Mouse (Mus musculus) midbrain, postnatal 0 days (tissue): ENCODE measurements around the gene Zkscan3. TPM values are rescaled to one million over a fixed set of nuclear protein-coding genes. Genes with fewer than 3 reads are reported as not detected.
A peak's percentile ranks its signal among the peaks of the same experiment; 100 is the strongest.

Experiments
- ATAC-seq: fragments of 200-750 bp; cut with Nextera tagmentation; 2 replicates; pipeline ENCODE4 v1.8.0; 2017; ENCODE audit warnings: moderate number of reproducible peaks, mild to moderate bottlenecking, moderate TSS enrichment, moderate library complexity; ENCODE audit not compliant: low FRiP score
- DNase-seq: peaks from one replicate; pipeline ENCODE4 v3.0.0-alpha.2; 2015; ENCODE audit warnings: low spot score
- H3K27ac ChIP-seq: fragments of 300-500 bp; sonication (generic); 2 replicates; pipeline ENCODE4 v1.5.1; 2014; ENCODE audit warnings: low read depth, mild to moderate bottlenecking, low read length, mixed read lengths
- H3K27me3 ChIP-seq: fragments of 300-500 bp; sonication (generic); 2 replicates; pipeline ENCODE4 v1.6.1; 2014; ENCODE audit warnings: low read length, control low read depth, mixed read lengths; ENCODE audit not compliant: insufficient read depth
- H3K36me3 ChIP-seq: fragments of 300-500 bp; sonication (generic); 2 replicates; pipeline ENCODE4 v1.6.1; 2014; ENCODE audit warnings: low read length, control low read depth, mixed read lengths; ENCODE audit not compliant: insufficient read depth
- H3K4me1 ChIP-seq: fragments of 300-500 bp; sonication (generic); 2 replicates; pipeline ENCODE4 v1.6.1; 2014; ENCODE audit warnings: mild to moderate bottlenecking, control low read depth, antibody characterized with exemption, low read length, mixed read lengths; ENCODE audit not compliant: insufficient read depth
- H3K4me2 ChIP-seq: fragments of 300-500 bp; sonication (generic); 2 replicates; pipeline ENCODE4 v1.6.1; 2014; ENCODE audit warnings: low read depth, mild to moderate bottlenecking, low read length, mixed read lengths; ENCODE audit not compliant: poor library complexity, severe bottlenecking
- H3K4me3 ChIP-seq: fragments of 300-500 bp; sonication (generic); 2 replicates; pipeline ENCODE4 v1.5.1; 2014; ENCODE audit warnings: low read depth, mild to moderate bottlenecking, low read length, moderate library complexity
- H3K9ac ChIP-seq: fragments of 300-500 bp; sonication (generic); replicated peaks from 2 replicates; pipeline ENCODE4 v1.6.1; 2014; ENCODE audit warnings: mild to moderate bottlenecking, low read length, moderate library complexity, mixed read lengths; ENCODE audit not compliant: poor library complexity, severe bottlenecking
- H3K9me3 ChIP-seq: fragments of 300-500 bp; sonication (generic); 2 replicates; pipeline ENCODE4 v1.6.1; 2016; ENCODE audit warnings: low read length, control low read depth
- CTCF ChIP-seq: IDR thresholded peaks from 2 replicates; pipeline ENCODE4 v1.5.1; 2016; ENCODE audit warnings: antibody characterized with exemption, mild to moderate bottlenecking
- WGBS: fragments of 180-500 bp; shearing (Covaris S2); extraction: QIAGEN DNeasy Blood & Tissue Kit; methylation state at CpG from one replicate; pipeline ENCODE4 v1.1.7; 2014; 5-methylcytosine and 5-hydroxymethylcytosine counted together
- polyA plus RNA-seq: library from polyadenylated mRNA; unstranded; fragments of >200 nt; fragmentation: Nextera tagmentation; extraction: Ambion mirVana; gene quantifications from 2 replicates; pipeline ENCODE4 v1.2.1, GENCODE M21; 2015
- total RNA-seq: library from RNA; depleted of rRNA; stranded (reverse); fragments of >200 nt; gene quantifications from 2 replicates; pipeline ENCODE4 v1.2.3, GENCODE M21; 2014; rRNA removed

Zkscan3 gene
- total RNA-seq (32.9 and 40.4 TPM in 2 replicates), polyA plus RNA-seq (37.9 and 40.4 TPM in 2 replicates)

DNA sequence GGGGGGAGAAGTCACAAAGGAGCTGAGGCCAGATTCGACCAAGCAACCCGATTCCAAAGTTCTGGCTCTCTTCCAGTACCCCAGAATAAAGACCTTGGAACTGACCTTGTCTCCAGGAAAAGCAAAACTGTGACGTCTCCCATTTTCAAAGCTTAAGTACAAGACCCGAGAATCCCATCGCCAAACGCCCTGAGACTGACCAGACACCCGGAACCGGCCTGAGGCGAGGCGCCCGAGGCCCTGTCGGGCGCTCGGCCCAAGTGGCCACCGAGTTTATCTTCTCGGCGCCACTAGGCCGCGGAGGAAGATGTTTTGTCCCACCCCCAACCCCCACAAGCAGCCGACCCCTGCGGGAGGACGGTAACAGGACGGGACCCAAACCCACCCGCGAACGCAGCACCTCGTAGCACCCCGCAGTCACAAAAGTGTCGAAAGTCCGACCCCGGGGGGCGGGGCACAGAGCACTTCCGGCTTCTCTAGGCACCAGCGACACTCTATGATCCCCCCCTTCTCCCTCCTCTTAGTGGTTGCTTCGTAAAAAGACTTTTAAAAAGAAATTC, at the start of gene Zkscan3:
Gene Zkscan3, minus strand, starts transcription at position 469 of the 560 bp plus-strand sequence.
- TF ChIP-seq CTCF: no peak
- DNase-seq: peak; percentile 93
- Histone ChIP-seq H3K4me3 (peak within 1 kb of the TSS; percentile 71), H3K36me3 (no peaks in the 10 kb centered on the region), H3K27ac (peak within 1 kb of the TSS; percentile 66), H3K9ac (peak within 1 kb of the TSS; percentile 75), H3K9me3 (no peaks in the 10 kb centered on the region), H3K4me2 (peak within 1 kb of the TSS; percentile 73), H3K4me1 (peaks cover 11% of the 10 kb centered on the region; the same call in 1 of the 2 replicates), H3K27me3 (no peaks in the 10 kb centered on the region)
- WGBS: under 1% methylated on average over 35 of the region's 35 CpGs
- peak; percentile 95 for ATAC-seq

GRCm38 (mm10) chr13:21447856-21448614, 45.5 kb upstream of the Zkscan3 start:
- no peaks in the 10 kb centered on the region for H3K9me3 ChIP-seq
- peaks cover 33% of the 10 kb centered on the region for H3K36me3 ChIP-seq
- H3K9ac ChIP-seq: no peak overlapping the region
- ATAC-seq (no peak), DNase-seq (no peak)
- H3K4me2 ChIP-seq: no peak overlapping the region
- H3K4me3 ChIP-seq: no peak overlapping the region
- H3K27me3 ChIP-seq: no peaks in the 10 kb centered on the region
- H3K27ac ChIP-seq: no peak overlapping the region
- H3K4me1 ChIP-seq: peaks cover 3% of the 10 kb centered on the region; the same call in 1 of the 2 replicates
- WGBS: 84% methylated on average over 16 of the region's 16 CpGs
- no peak for TF ChIP-seq CTCF

DNA sequence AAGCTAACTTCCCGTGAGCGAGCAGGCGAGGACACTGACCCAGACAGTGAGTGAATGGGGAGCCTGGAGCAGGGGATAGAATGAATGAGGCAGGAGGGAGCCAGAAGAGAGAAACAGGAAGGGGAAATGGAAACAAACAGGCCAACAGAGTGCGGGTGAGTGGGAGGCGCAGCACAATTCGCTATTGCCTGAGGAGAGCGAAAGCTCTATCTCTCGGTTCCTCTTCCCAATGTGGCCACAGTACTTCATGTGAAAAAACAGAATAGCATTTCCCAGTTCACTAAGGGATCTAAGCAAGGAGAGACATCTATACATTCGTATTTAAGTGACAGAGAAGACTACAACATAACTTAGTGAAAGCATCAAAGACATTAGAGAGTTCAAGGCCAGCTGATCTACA, 44.2 kb upstream of the Zkscan3 start:
- Histone ChIP-seq H3K4me3 (no peak overlapping the region), H3K9me3 (no peaks in the 10 kb centered on the region), H3K4me1 (no peaks in the 10 kb centered on the region), H3K4me2 (no peak overlapping the region), H3K27ac (no peak overlapping the region), H3K27me3 (no peaks in the 10 kb centered on the region), H3K36me3 (peaks cover 33% of the 10 kb centered on the region), H3K9ac (no peak overlapping the region)
- DNase-seq: no peak
- TF ChIP-seq CTCF: no peak
- no peak for ATAC-seq
- WGBS: 90% methylated on average over 9 of the region's 9 CpGs

DNA sequence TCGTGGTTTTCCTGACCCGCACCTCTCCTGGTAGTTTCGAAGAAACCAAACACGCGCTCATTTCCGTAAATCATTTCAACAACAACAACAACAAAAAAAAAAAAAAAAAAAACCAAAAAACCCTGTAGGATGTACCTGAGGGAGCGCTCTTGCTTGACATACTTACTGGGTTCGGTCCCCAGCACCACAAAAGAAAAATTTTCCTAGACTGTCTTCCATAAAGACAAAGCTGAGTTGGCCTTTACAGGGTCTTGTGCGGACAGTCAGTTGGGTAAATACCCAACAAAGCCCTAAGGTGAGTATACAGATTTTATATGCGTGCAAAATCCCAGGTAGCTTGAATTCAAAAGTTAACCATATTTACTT, 38.6 kb upstream of the Zkscan3 start:
- H3K36me3 ChIP-seq: peaks cover 22% of the 10 kb centered on the region
- 0 out of 2 replicates have a peak overlapping the region, but pooled peaks have one; percentile 77 for H3K27ac ChIP-seq
- peak; percentile 49 for ATAC-seq
- no peaks in the 10 kb centered on the region for H3K9me3 ChIP-seq
- H3K4me2 ChIP-seq: peak overlapping the region; percentile 83
- H3K9ac ChIP-seq: peak overlapping the region; percentile 71; the same call in 1 of the 2 replicates
- WGBS: 15% methylated on average over 10 of the region's 10 CpGs
- H3K4me3 ChIP-seq: peak overlapping the region; percentile 59
- H3K27me3 ChIP-seq: no peaks in the 10 kb centered on the region
- H3K4me1 ChIP-seq: no peaks in the 10 kb centered on the region
- no peak for DNase-seq
- no peak for TF ChIP-seq CTCF

DNA sequence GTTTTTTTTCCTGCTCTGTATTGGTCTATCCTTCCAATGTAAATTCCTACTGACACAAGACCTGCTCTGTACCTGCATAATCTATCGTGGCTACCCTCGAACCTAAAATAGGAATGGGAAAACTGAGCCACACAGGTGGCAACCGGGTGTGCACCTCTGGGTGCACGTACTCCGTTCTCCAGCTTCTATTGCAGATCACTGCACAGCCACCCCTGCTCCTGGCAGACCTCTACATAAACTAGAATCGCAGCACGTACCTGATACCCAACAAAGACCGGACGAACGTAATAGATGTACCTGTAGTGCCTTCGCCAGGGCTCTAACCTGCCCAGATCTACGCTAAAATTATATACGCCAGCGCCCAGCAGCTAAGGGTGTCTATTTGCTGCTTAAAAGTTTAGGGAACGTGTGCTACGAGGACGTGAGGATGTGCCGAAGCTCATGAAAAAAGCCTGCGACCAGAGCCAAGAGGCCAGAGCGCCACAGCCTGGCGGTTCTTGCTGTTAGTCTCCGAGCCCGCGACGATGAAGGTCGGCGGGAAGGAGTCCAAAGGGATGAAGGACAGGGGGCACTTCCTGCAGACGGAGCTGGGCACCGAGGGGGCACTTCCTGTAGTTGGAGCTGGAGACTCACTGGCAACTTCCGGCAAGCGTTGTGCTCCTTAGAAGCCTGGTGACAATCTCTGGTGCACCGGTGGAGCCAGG, 38.1 kb upstream of the Zkscan3 start, which contains the start of gene Pgbd1:
Gene Pgbd1, minus strand, starts transcription at position 556 of the 704 bp plus-strand sequence.
- under 1% methylated on average over 32 of the region's 32 CpGs for WGBS
- Histone ChIP-seq H3K4me3 (peak within 1 kb of the TSS; percentile 59), H3K27ac (peak within 1 kb of the TSS; percentile 77), H3K4me1 (no peaks in the 10 kb centered on the region), H3K9me3 (no peaks in the 10 kb centered on the region), H3K9ac (peak within 1 kb of the TSS; percentile 71), H3K27me3 (no peaks in the 10 kb centered on the region), H3K36me3 (peaks cover 18% of the 10 kb centered on the region), H3K4me2 (peak within 1 kb of the TSS; percentile 83)
- peak; percentile 94 for DNase-seq
- TF ChIP-seq CTCF: peak; percentile 70
- ATAC-seq: peak; percentile 96
